Mouse (Mus musculus): ENCODE measurements around the gene Gcm2.

Gene Gcm2

GRCm38 (mm10) chr13:41110935-41111334 is at the start of gene Gcm2:
Gene Gcm2, minus strand, starts transcription at chr13:41111035.
- DNase-seq (ENCODE audit: low read depth) = no peak

GRCm38 (mm10) chr13:41158426-41158825 is 47.6 kb upstream of the Gcm2 start:
- no peak for DNase-seq (ENCODE audit: low read depth)

GRCm38 (mm10) chr13:41153146-41153545 is 42.3 kb upstream of the Gcm2 start:
- DNase-seq (ENCODE audit: low read depth) = no peak

GRCm38 (mm10) chr13:41146271-41146670 is 35.4 kb upstream of the Gcm2 start:
- peak; percentile 72 for DNase-seq (ENCODE audit: low read depth)

GRCm38 (mm10) chr13:41145433-41145970 is 34.7 kb upstream of the Gcm2 start:
- DNase-seq (ENCODE audit: low read depth) = no peak

- peak; percentile 69 for DNase-seq (ENCODE audit: low read depth)
Observed at GRCm38 (mm10) chr13:41134901-41135300, 24.1 kb upstream of the Gcm2 start.

GRCm38 (mm10) chr13:41129061-41129460 is 18.2 kb upstream of the Gcm2 start:
- DNase-seq (ENCODE audit: low read depth) = no peak

- peak; percentile 63 for DNase-seq (ENCODE audit: low read depth)
Observed at GRCm38 (mm10) chr13:41128326-41128725, 17.5 kb upstream of the Gcm2 start.

- no peak for DNase-seq (ENCODE audit: low read depth)
Observed at GRCm38 (mm10) chr13:41123666-41124225, 12.9 kb upstream of the Gcm2 start.

- DNase-seq (ENCODE audit: low read depth) = peak; percentile 25
Observed at GRCm38 (mm10) chr13:41119152-41119945, 8.5 kb upstream of the Gcm2 start.

- no peak for DNase-seq (ENCODE audit: low read depth)
Observed at GRCm38 (mm10) chr13:41113940-41114339, 3.1 kb upstream of the Gcm2 start, which contains the start of gene Sycp2l. Gene Sycp2l, plus strand, starts transcription at chr13:41114307.

GRCm38 (mm10) chr13:41105541-41105940 is 5.3 kb downstream of the Gcm2 start:
- DNase-seq (ENCODE audit: low read depth) = no peak

GRCm38 (mm10) chr13:41103841-41104525 is 6.9 kb downstream of the Gcm2 start:
- DNase-seq (ENCODE audit: low read depth) = no peak

GRCm38 (mm10) chr13:41100031-41100430 is 10.8 kb downstream of the Gcm2 start:
- no peak for DNase-seq (ENCODE audit: low read depth)

GRCm38 (mm10) chr13:41098325-41098724 is 12.5 kb downstream of the Gcm2 start:
- no peak for DNase-seq (ENCODE audit: low read depth)

- DNase-seq (ENCODE audit: low read depth) = no peak
Observed at GRCm38 (mm10) chr13:41097324-41098058, 13.3 kb downstream of the Gcm2 start.

- DNase-seq (ENCODE audit: low read depth) = no peak
Observed at GRCm38 (mm10) chr13:41094160-41094559, 16.7 kb downstream of the Gcm2 start.

GRCm38 (mm10) chr13:41091271-41091670 is 19.6 kb downstream of the Gcm2 start:
- no peak for DNase-seq (ENCODE audit: low read depth)

GRCm38 (mm10) chr13:41088746-41089145 is 22.1 kb downstream of the Gcm2 start:
- DNase-seq (ENCODE audit: low read depth) = no peak

GRCm38 (mm10) chr13:41085140-41085539 is 25.7 kb downstream of the Gcm2 start:
- peak; percentile 57 for DNase-seq (ENCODE audit: low read depth)

- DNase-seq (ENCODE audit: low read depth) = peak; percentile 58
Observed at GRCm38 (mm10) chr13:41084521-41084920, 26.3 kb downstream of the Gcm2 start.

GRCm38 (mm10) chr13:41080700-41081099 is 30.1 kb downstream of the Gcm2 start:
- no peak for DNase-seq (ENCODE audit: low read depth)
